Mouse (Mus musculus): ENCODE data around the gene Thsd7b.

GRCm38 (mm10) chr1:129947026-129947425 is 673.9 kb downstream of the Thsd7b start:
- TF ChIP-seq CTCF (IDR thresholded peaks at IDR 0.05; ENCODE audit: control insufficient read depth, insufficient read depth, insufficient read length) (no peak), MAX (IDR thresholded peaks at IDR 0.05) (no peak), CEBPB (IDR thresholded peaks at IDR 0.05; ENCODE audit: low read depth) (no peak)

Measured in C2C12 (cell line).